Comparison of ENCODE assay signal across 10 mouse cellular contexts in genomic region chr8:124816866-124817265, GRCm38 (mm10).
"Had no signal": no experiment of that assay in that cellular context is flagged by ENCODE, and none has a peak within 500 bp of the region (broad histone marks: within the 10 kb centered on the region; RNA-seq: fewer than 3 reads in every experiment).

No protein-coding gene starts in this region.

- DNase-seq: lung, adult 18-20 months; lung, embryonic 14.5 days; retina, postnatal 1 day; right cerebral cortex, adult 18-20 months; right cerebral cortex, postnatal 25 days; right cerebral cortex, postnatal 4 days; spleen, adult 18-20 months; thymus, adult 18-20 months; thymus, postnatal 14 days; thymus, postnatal 36 days had no signal
